Mouse (Mus musculus): ENCODE measurements at regions not wholly inside any gene's neighbourhood (a gene's known extent, or its start where the extent isn't known, plus 50 kb on each side); places are given as distances from the start of the nearest gene placed in this dataset.

DNA sequence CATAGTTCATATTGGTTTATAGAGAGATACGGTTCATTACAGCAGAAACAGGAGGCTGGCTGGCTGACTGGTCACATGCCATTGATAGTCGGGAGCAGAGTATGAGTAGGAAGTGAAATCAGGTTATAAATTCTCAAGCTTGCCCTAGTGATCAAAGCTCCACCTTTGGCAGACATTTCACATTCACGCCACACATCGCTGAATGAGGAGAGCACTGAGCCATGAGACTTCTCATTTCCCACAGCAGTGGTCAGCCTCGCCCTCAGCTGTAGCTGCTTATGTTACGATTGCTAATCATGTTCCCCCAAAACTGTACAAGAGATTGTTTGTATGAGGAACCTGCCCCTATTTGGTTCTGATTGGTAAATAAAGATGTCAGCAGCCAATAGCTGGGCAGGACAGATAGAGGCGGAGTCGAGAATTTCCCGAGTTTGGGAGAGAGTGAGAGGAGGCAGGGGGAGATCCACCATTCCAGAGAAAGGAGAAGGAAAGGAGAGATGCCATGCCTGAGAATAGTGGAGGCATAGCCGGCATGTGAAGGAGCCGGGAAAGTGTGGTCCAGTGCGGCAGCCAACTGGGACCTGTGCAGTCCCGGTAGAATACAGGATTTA, 333.5 kb downstream of the Phf3 start:
- DNase-seq = no peak

DNA sequence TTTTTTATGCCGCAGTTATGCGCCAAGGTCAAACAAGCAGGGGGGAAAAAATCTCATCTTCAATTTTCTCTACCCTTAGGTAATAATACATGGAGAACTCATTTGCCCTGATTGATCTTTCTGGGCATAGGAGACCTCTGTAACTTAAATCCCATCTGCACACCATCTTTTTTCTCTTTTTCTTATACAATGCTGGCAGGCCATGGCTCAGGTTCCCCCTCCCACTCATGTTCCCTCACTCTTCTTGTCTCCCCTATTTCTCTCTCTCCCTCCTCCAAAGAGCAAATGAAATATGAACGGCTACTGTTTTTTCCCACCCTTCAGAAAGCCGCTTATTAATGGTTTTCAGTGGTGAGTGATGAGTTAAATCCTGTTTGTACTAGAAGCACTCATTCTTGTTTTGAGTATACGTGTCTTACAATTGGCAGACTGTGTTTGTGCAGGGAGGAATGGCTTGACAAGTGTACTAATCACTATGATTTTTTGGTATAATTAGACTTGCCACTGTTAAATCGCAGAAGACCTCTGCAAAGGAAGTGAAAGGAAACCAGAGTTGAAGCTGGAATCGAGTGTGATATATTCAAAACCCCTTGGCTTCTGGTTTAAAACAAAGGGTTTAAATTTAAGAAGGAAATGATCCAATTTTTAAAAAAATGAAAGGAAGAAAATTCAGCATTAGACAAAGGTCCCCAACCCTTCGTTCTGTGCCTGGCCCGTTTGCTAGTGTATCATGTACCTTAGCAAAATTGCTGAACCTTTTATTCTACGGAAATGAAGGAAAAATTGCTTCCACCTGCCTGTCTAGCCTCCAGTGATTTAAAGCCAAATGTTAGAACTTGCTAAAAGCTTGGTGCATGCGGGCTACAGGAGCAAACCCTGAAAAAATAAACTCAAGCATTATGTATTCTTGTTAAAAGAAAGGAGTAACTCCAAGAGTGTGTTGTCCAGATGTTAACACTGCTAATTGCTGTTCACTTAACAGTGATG, 336.4 kb downstream of the Phf3 start:
- no peak for DNase-seq

DNA sequence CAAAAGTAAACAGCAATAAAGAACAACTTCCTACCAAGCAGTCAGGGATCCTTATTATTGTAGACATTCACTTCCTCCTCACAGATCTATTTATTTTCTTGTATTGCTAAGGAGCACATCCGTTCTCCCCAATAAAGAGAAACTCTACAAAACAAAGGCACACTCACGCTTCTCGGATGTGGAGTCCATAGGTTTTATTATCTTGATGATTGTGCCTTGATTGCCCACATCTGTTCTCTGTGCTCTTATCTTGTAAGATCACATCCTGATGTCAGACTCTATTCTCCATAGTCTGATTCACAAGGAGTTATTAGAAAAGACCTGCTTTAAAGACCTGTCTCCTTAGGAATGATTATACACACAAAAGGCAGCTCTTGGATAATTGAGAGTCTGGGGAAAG, 356.4 kb downstream of the Phf3 start:
- no peak for DNase-seq

DNA sequence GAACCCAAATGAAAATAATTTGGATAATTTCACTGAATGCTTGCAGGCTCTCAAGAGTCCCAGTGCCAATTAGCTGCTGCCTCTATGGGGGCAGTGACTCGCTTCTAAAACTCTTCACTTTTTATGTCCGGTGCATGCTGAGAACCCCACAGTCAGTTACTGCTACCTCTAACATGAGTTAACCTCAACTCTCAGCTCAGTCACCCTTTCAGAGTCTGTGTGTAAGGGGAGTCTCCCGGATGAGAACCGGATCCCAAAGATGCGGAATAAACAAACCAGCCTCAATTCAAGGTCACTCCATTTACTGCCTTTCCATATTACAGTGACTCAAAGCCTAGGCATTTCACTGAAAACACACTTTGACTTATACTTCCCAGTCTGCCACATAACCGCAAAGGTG, 357.9 kb downstream of the Phf3 start:
- DNase-seq = no peak

DNA sequence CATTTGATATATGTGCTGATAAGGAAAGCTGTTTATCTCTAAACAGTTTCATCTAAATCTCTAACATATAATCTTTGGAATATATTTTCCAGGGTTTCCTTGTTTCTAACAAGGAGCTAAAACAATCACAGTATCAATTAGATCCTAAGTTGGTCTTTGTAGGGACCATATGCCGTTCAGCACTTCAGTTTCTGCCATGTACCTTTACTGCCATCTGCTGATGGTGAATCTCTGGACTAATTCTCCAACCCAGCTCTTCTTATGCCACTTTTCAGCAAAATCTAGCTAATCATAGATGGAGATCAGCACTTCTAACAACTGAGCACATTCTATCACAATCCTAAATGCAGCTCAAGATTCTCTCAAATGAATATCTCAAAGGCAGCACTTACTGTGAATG, 370.5 kb downstream of the Phf3 start:
- no peak for DNase-seq

DNA sequence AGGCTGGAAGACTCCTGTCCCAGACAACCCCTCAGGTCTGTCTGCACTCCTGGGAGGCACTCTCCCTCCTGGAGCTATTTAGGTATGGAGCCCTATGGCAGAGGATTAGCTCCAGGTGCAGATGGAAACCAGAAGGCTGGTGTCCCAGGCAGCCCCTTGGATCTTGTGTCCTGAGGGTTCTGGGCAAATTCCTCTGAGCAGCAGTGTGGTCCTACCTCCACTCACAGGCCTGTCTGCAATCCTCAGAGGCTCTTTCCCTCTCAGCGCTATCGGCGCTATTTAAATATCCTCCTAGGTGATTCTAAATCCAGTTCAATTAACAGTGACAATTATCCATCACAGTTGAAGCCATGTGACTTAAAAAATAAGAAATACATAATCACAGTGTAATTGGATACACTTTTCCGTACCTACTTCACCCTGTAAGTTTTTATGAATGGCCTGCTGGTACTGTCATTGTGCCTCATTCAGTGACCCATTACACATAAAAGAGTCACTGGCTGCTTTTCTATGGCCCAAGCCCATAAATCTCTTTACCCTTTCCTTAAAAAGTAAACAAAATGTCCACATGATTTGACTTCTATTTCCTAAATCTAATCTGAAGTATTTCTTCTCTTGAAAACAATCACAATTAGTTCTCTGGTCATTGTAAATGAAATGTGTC, 413.3 kb downstream of the Phf3 start:
- DNase-seq = no peak

DNA sequence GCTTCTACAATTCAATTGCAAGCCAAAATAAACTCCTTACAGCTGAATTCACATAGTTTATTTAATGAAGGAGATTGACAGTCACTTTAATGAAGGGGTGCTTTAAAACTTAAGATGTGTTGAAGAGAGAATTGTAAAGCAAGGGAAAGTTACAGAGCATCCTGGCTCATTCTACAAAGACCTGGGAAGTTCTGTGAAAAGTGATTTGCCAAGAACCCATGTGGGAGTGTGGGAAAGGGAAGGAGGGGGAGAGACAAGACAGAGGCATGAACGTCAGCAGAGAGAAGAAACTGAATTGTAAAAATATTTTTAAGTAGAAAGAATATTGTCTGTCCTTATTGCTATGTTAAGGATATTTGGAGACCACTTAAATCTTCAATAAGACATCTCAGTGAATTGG, 435.8 kb downstream of the Phf3 start:
- DNase-seq = no peak

DNA sequence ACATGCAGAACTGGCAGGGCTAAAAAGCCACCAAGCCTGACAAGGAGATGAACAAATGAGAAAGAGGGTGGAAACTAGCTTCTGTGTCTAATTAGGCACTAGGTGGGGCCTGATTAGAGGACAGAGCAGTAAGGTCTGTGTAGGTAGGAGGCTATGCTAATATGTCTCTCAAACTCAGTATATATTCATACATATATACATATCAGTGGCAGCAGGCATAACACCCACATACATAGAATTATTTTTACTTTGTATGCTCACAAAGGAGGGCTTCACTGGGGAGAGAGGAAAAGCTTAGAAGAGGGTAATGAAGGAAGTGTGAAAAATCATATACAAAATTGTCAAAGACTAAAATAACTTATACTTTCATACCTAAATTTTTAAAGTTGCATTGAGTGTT, 457.1 kb downstream of the Phf3 start:
- DNase-seq = no peak

DNA sequence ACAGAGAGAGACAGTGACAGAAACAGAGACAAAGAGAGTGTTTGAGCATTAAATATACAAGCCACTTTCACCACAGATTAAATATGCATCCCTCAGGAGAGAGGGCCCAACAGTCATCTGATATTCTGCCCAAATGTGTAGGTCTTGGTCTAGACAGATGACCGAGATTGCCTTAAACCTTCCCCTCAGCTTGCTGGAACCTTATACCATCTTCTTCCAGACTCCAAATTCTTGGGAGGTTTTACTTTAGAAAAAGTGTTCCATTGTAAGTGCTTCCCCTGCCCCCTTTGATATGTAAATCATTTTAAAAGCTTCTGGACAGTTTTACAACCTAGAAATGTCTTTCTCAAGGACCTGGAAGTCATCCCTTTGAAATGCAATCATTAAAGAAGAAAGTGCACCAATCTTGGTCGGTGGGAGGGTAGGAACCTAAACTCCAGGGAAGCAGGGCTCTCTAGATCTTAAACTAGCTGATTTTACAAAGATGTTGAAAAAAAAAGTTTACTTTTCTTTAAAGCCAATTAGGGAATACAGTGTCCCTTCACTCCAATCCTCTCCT, 458.8 kb downstream of the Phf3 start:
- no peak for DNase-seq

Measured in adrenal gland, postnatal 14 days (tissue).